Mouse (Mus musculus): Measurements from ENCODE around the gene Bnc2.

Bnc2 gene

GRCm38 (mm10) chr4:84507551-84507950 lies 167.5 kb downstream of the Bnc2 start:
- no peak for DNase-seq (ENCODE audit: low spot score in 2 of 2)

GRCm38 (mm10) chr4:84502581-84503269 lies 172.3 kb downstream of the Bnc2 start:
- DNase-seq (ENCODE audit: low spot score in 2 of 2) = no peak

- no peak for DNase-seq (ENCODE audit: low spot score in 2 of 2)
These were observed 174.2 kb downstream of the Bnc2 start for GRCm38 (mm10) chr4:84500796-84501349.

- DNase-seq (ENCODE audit: low spot score in 2 of 2) = no peak
These were observed 174.8 kb downstream of the Bnc2 start for GRCm38 (mm10) chr4:84500259-84500658.

GRCm38 (mm10) chr4:84498469-84498868 lies 176.6 kb downstream of the Bnc2 start:
- DNase-seq (ENCODE audit: low spot score in 2 of 2) = no peak

- DNase-seq (ENCODE audit: low spot score in 2 of 2) = no peak
These were observed 186.8 kb downstream of the Bnc2 start for GRCm38 (mm10) chr4:84488323-84488722.

- no peak for DNase-seq (ENCODE audit: low spot score in 2 of 2)
These were observed 192.4 kb downstream of the Bnc2 start for GRCm38 (mm10) chr4:84482680-84483079.

- DNase-seq (ENCODE audit: low spot score in 2 of 2) = no peak
These were observed 202.4 kb downstream of the Bnc2 start for GRCm38 (mm10) chr4:84472643-84473042.

- DNase-seq (ENCODE audit: low spot score in 2 of 2) = no peak
These were observed 204.8 kb downstream of the Bnc2 start for GRCm38 (mm10) chr4:84470106-84470885.

- DNase-seq (ENCODE audit: low spot score in 2 of 2) = no peak
These were observed 205.7 kb downstream of the Bnc2 start for GRCm38 (mm10) chr4:84469400-84469799.

GRCm38 (mm10) chr4:84467722-84468121 lies 207.4 kb downstream of the Bnc2 start:
- no peak for DNase-seq (ENCODE audit: low spot score in 2 of 2)

- DNase-seq (ENCODE audit: low spot score in 2 of 2) = no peak
These were observed 216.9 kb downstream of the Bnc2 start for GRCm38 (mm10) chr4:84458218-84458560.

- no peak for DNase-seq (ENCODE audit: low spot score in 2 of 2)
These were observed 217.4 kb downstream of the Bnc2 start for GRCm38 (mm10) chr4:84457512-84458217.

GRCm38 (mm10) chr4:84456853-84457249 lies 218.2 kb downstream of the Bnc2 start:
- DNase-seq (ENCODE audit: low spot score in 2 of 2) = no peak

- no peak for DNase-seq (ENCODE audit: low spot score in 2 of 2)
These were observed 218.8 kb downstream of the Bnc2 start for GRCm38 (mm10) chr4:84456198-84456852.

- DNase-seq (ENCODE audit: low spot score in 2 of 2) = no peak
These were observed 220.6 kb downstream of the Bnc2 start for GRCm38 (mm10) chr4:84454493-84454892.

- no peak for DNase-seq (ENCODE audit: low spot score in 2 of 2)
These were observed 221.5 kb downstream of the Bnc2 start for GRCm38 (mm10) chr4:84453586-84453985.

GRCm38 (mm10) chr4:84452642-84453041 lies 222.4 kb downstream of the Bnc2 start:
- no peak for DNase-seq (ENCODE audit: low spot score in 2 of 2)

GRCm38 (mm10) chr4:84449246-84450005 lies 225.6 kb downstream of the Bnc2 start:
- DNase-seq (ENCODE audit: low spot score in 2 of 2) = no peak

- DNase-seq (ENCODE audit: low spot score in 2 of 2) = no peak
These were observed 241.8 kb downstream of the Bnc2 start for GRCm38 (mm10) chr4:84433324-84433723.
